Mouse (Mus musculus): ENCODE measurements around the gene Map3k14.

GRCm38 (mm10) chr11:103257938-103258481, 9.3 kb downstream of the Map3k14 start:
- TF ChIP-seq CTCF (IDR thresholded peaks at IDR 0.05; ENCODE audit: insufficient read depth, low read depth, low read length), result no peak
- TF ChIP-seq POLR2A (IDR thresholded peaks at IDR 0.05; ENCODE audit: insufficient read depth, low read depth, low read length), result no peak

Measured in olfactory bulb, adult 2 months (tissue).